Comparison of ENCODE assay signal across 8 mouse cellular contexts in genomic region chr4:130308231-130309081, GRCm38 (mm10). TPM values are rescaled to one million over a fixed set of nuclear protein-coding genes. Genes with fewer than 3 reads are reported as not detected.
A peak's percentile ranks its signal among the peaks of the same experiment; 100 is the strongest.
DNase-seq lines count a peak whose midpoint lies in the region; ATAC-seq and TF ChIP-seq lines count a peak whose summit lies in the region.

Gene Fabp3, plus strand, starts transcription at chr4:130308595.
Gene Gm10570, minus strand, starts transcription at chr4:130308674.

- no peaks in the 10 kb centered on the region for H3K27me3 ChIP-seq in C2C12 (ENCODE audit: control insufficient read depth, insufficient read depth, insufficient read length)
- peaks cover 18% of the 10 kb centered on the region for H3K27me3 ChIP-seq in forebrain, embryonic 15.5 days
- H3K27me3 ChIP-seq in liver, postnatal 0 days (ENCODE audit: insufficient read depth, low read length) = peaks cover 61% of the 10 kb centered on the region

- H3K4me2 ChIP-seq in forebrain, embryonic 15.5 days (replicated peaks) = peak within 1 kb of the TSS; percentile 80
- H3K4me2 ChIP-seq in liver, postnatal 0 days (ENCODE audit: low read depth, low read length) = peak within 1 kb of the TSS; percentile 75

- TF ChIP-seq CTCF in C2C12 (IDR thresholded peaks at IDR 0.05; ENCODE audit: control insufficient read depth, insufficient read depth, insufficient read length) = no peak
- no peak for TF ChIP-seq CTCF in liver, postnatal 0 days (IDR thresholded peaks at IDR 0.05; ENCODE audit: low read depth)
- 0 out of 2 replicates have a peak, but pooled peaks have one; percentile 14 for TF ChIP-seq CTCF in olfactory bulb, adult 2 months (IDR thresholded peaks at IDR 0.05; ENCODE audit: insufficient read depth, low read depth, low read length)

- peaks cover 18% of the 10 kb centered on the region for H3K4me1 ChIP-seq in forebrain, embryonic 15.5 days
- H3K4me1 ChIP-seq in liver, postnatal 0 days (ENCODE audit: insufficient read depth) = peaks cover 14% of the 10 kb centered on the region
- peaks cover 31% of the 10 kb centered on the region for H3K4me1 ChIP-seq in olfactory bulb, adult 2 months (ENCODE audit: control insufficient read depth, insufficient read depth, low read length)

- H3K79me2 ChIP-seq in C2C12 (ENCODE audit: control insufficient read depth, insufficient read depth) = no peaks in the 10 kb centered on the region

- H3K79me3 ChIP-seq in C2C12 (ENCODE audit: low read depth) = no peaks in the 10 kb centered on the region

- TF ChIP-seq EP300 in liver, postnatal 0 days (IDR thresholded peaks at IDR 0.05; ENCODE audit: low read depth) = no peak

- no peak within 1 kb of the TSS for H3K4me3 ChIP-seq in C2C12 (ENCODE audit: insufficient read depth, poor library complexity, severe bottlenecking)
- H3K4me3 ChIP-seq in forebrain, embryonic 15.5 days = peak within 1 kb of the TSS; percentile 53
- peak within 1 kb of the TSS; percentile 47 for H3K4me3 ChIP-seq in liver, postnatal 0 days (ENCODE audit: low read depth, low read length)
- peak within 1 kb of the TSS; percentile 69 for H3K4me3 ChIP-seq in olfactory bulb, adult 2 months (ENCODE audit: insufficient read depth, low read depth, low read length)

- peak; percentile 75 for DNase-seq in cerebellum, adult 11 months
- DNase-seq in heart, postnatal 10 days = peak; percentile 84 to 90
- peak; percentile 57 to 71 for DNase-seq in kidney, postnatal 4 days
- no peak for DNase-seq in liver, postnatal 0 days
- no peak for DNase-seq in thymus, postnatal 36 days

- no peak within 1 kb of the TSS for H3K27ac ChIP-seq in forebrain, embryonic 15.5 days (replicated peaks)
- no peak within 1 kb of the TSS for H3K27ac ChIP-seq in liver, postnatal 0 days (ENCODE audit: low read depth)
- H3K27ac ChIP-seq in olfactory bulb, adult 2 months (ENCODE audit: insufficient read depth, low read depth, low read length) = peak within 1 kb of the TSS; percentile 76

- peak; percentile 36; the same call in 1 of the 2 replicates for TF ChIP-seq POLR2A in olfactory bulb, adult 2 months (IDR thresholded peaks at IDR 0.05; ENCODE audit: insufficient read depth, low read depth, low read length)

- H3K9me3 ChIP-seq in forebrain, embryonic 15.5 days = no peaks in the 10 kb centered on the region
- H3K9me3 ChIP-seq in liver, postnatal 0 days (ENCODE audit: low read length) = no peaks in the 10 kb centered on the region

- H3K36me3 ChIP-seq in C2C12 (ENCODE audit: control insufficient read depth, insufficient read depth) = no peaks in the 10 kb centered on the region
- no peaks in the 10 kb centered on the region for H3K36me3 ChIP-seq in forebrain, embryonic 15.5 days
- H3K36me3 ChIP-seq in liver, postnatal 0 days (replicated peaks; ENCODE audit: insufficient read depth, low read length) = no peaks in the 10 kb centered on the region

- peak within 1 kb of the TSS; percentile 26 for H3ac ChIP-seq in C2C12 (ENCODE audit: control insufficient read depth, insufficient read length, low read depth)

- H3K9ac ChIP-seq in forebrain, embryonic 15.5 days (replicated peaks) = peak within 1 kb of the TSS; percentile 61
- peak within 1 kb of the TSS; percentile 26; the same call in 1 of the 2 replicates for H3K9ac ChIP-seq in liver, postnatal 0 days (replicated peaks)

- intact Hi-C loops in heart, postnatal 10 days (cut with DNase I) = no loop called here

- peak; percentile 65 for ATAC-seq in forebrain, embryonic 15.5 days (replicated peaks)
- 0 out of 2 replicates have a peak, but pooled peaks have one; percentile 29 for ATAC-seq in liver, postnatal 0 days

- WGBS in forebrain, embryonic 15.5 days = under 1% methylated on average over 52 of the region's 52 CpGs
- under 1% methylated on average over 51 of the region's 52 CpGs for WGBS in liver, postnatal 0 days (ENCODE audit: insufficient replicate concordance)
- under 1% methylated on average over 52 of the region's 52 CpGs for WGBS in olfactory bulb, adult 2 months

TF ChIP-seq in C2C12, 6 proteins besides CTCF, POLR2A, EP300 and RAD21:
- no peak for TF ChIP-seq MAX (IDR thresholded peaks at IDR 0.05)
- no peak for TF ChIP-seq USF1 (IDR thresholded peaks at IDR 0.05; ENCODE audit: low read depth)
- no peak for TF ChIP-seq MYOD1 (IDR thresholded peaks at IDR 0.05; ENCODE audit: control insufficient read depth, insufficient read length, low read depth)
- TF ChIP-seq FOSL1 (IDR thresholded peaks at IDR 0.05; ENCODE audit: insufficient read depth, low read length, poor library complexity, severe bottlenecking) = no peak
- no peak for TF ChIP-seq CEBPB (IDR thresholded peaks at IDR 0.05; ENCODE audit: low read depth)
- TF ChIP-seq MYOG (IDR thresholded peaks at IDR 0.05; ENCODE audit: control insufficient read depth, extremely low read depth, insufficient read length) = no peak

RNA-seq across cellular contexts. Expression of gene Fabp3, which starts in this region (rescaled TPM):
- polyA plus RNA-seq in C2C12 (2012; fragmentation: generic; extraction: Trizol) = 14.5 TPM
- polyA plus RNA-seq in forebrain, embryonic 15.5 days (2015; fragmentation: Nextera tagmentation; extraction: Ambion mirVana) = 95.6 and 102 TPM in 2 replicates
- total RNA-seq in heart, postnatal 10 days (2021) = 1,000 to 10,000 TPM; 7,205 to 8,003 TPM
- polyA plus RNA-seq in liver, postnatal 0 days (2015; fragmentation: Nextera tagmentation; extraction: Ambion mirVana) = 1.3 and 26.0 TPM in 2 replicates
- polyA plus RNA-seq in olfactory bulb, adult 2 months (2012; ENCODE audit: insufficient read depth, insufficient read length, low replicate concordance, missing spikeins) = not detected in 2 replicates

RNA-seq across cellular contexts. Expression of gene Gm10570, which starts in this region (rescaled TPM):
- polyA plus RNA-seq in C2C12 (2012; fragmentation: generic; extraction: Trizol) = not detected
- polyA plus RNA-seq in forebrain, embryonic 15.5 days (2015; fragmentation: Nextera tagmentation; extraction: Ambion mirVana) = 0.55 and 1.1 TPM in 2 replicates
- 1 to 10 TPM in 1 of 2 experiments, not detected in 1; 1.1 TPM for total RNA-seq in heart, postnatal 10 days (2021)
- polyA plus RNA-seq in liver, postnatal 0 days (2015; fragmentation: Nextera tagmentation; extraction: Ambion mirVana) = not detected in 2 replicates
- not detected in 2 replicates for polyA plus RNA-seq in olfactory bulb, adult 2 months (2012; ENCODE audit: insufficient read depth, insufficient read length, low replicate concordance, missing spikeins)

Comparison
In these comparisons a context has a peak if more than half of its experiments do, and no peak if none do; other contexts are left out.
1. DNase-seq: peak in cerebellum, adult 11 months (single experiment), heart, postnatal 10 days (2 of 2) and kidney, postnatal 4 days (2 of 2); none in liver, postnatal 0 days (single experiment) and thymus, postnatal 36 days (0 of 2).